Mouse (Mus musculus): ENCODE data around the gene Npdc1.

Npdc1 gene

DNA sequence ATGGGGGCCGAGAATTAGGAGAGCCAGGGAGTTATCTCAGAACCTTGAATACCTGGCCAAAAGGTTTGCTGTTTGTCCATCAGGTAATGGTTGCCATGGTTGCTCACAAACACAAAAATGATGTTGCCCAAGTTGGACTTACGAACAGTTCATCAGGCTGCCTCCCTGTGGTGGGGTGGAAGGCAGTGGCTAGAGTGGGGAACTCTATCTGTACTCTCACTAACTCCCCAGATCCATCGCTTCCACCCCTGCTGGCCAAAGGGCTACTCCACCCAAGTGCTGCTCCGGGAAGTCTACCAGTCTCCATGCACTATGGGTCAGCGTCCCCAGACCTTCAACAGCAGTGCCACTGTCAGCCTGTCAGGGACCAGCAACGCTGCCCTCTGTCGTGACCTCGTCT lies at the start of gene Npdc1:
Npdc1 (plus strand) TSS at position 301 of the 400 bp plus-strand sequence.
- DNase-seq, result no peak

- no peak for DNase-seq
These were observed 49.7 kb upstream of the Npdc1 start for GRCm38 (mm10) chr2:25349499-25349898.

- DNase-seq, result no peak
These were observed 48.5 kb upstream of the Npdc1 start for GRCm38 (mm10) chr2:25350701-25351100.

- DNase-seq, result no peak
These were observed 44.9 kb upstream of the Npdc1 start for GRCm38 (mm10) chr2:25354211-25354610.

- DNase-seq, result no peak
These were observed 43.6 kb upstream of the Npdc1 start for GRCm38 (mm10) chr2:25355419-25356066.

- DNase-seq, result peak; percentile 84
These were observed 42.7 kb upstream of the Npdc1 start, which contains the start of gene Dpp7 for GRCm38 (mm10) chr2:25356208-25357079. TSS of gene Dpp7 (minus strand) at chr2:25356359.

GRCm38 (mm10) chr2:25359848-25360247 lies 39.3 kb upstream of the Npdc1 start:
- no peak for DNase-seq

DNA sequence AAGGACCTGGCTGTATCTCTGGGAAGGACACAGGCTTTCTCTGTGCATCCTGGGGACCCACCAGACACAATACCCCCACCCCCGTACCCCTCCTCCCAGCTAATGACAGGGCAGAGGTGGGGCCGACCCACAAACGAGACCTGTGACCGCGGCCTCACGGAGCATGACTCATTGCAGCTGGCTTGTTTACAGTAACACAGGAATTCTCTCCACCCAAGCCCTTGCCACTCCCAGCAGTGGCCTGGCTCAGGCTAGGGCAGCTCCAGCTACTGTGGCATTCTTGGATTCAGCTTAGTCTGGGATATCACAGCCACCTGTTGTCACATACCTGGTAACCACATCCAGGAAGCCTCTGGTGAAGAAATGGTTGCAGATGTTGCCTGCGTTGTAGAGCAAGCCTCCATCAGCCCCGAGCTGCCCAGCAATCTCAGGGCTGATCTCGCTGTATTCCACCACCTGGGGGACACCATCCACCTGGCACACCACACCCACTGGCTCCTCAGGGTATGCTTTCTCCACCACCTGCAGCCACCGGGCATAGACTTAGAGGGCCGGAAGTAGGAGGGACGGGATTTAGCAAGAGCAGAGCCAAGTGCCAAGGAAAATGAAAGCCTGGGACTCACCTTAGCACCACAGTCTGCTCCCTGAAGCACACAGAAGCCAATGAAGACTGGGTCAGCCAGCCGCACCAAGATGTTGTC lies 35.5 kb upstream of the Npdc1 start:
- DNase-seq, result no peak

GRCm38 (mm10) chr2:25364313-25364712 lies 34.8 kb upstream of the Npdc1 start:
- no peak for DNase-seq

GRCm38 (mm10) chr2:25364761-25365090 lies 34.4 kb upstream of the Npdc1 start:
- DNase-seq, result no peak

DNA sequence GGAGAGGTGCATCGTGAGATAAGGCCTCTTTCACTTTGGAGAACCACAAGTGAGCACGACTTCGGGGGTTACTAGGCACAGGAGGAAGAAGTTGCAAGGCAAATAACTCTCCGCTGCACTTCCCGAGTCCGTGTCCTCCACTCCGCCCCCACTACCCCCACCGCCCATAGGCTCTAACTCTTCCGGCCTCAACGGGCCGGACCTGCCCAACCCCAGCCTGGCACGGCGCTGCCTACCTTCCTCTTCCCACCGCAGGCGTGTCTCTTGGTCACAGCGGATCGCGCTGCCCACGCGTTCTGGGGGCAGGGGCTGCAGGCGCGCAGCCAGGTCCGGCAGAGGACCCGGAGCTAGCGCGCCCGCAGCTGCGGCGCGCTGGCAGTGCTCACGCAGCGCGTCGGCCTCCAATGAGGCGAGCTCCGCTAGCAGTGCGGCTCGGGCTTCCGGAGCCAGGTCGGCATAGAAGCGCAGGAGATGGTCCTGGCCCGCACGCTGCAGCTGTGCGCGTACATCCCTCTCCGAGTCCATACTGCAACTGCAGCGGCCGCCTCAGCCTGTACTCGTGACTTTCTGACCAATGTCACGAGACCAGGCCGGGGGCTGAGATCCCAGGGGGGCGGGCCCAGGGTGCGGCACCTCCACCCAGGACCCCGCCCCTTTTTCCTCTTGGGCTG lies 33.9 kb upstream of the Npdc1 start, which contains the start of gene Uap1l1:
Uap1l1 (minus strand) TSS at position 592 of the 671 bp plus-strand sequence.
- DNase-seq, result peak; percentile 80

DNA sequence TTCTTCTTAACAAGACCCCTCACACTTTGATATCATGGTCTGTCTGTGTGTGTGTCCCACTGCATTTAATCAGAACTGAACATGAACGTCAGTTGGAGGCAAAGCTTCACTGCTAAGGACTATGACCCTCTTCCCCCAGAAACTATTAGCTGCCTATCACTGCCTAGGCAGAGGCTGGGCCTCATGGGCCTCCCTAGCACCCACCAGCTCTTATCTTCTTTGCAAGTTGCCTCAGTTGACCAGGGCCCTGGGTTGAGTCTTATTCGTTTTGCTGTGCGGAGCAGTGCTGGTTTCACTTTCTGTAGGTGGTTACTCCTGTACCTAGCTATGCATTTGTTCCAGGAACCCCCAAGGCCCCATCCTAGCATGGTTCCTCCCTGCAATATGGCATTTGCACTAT lies 29.2 kb upstream of the Npdc1 start:
- DNase-seq, result no peak

DNA sequence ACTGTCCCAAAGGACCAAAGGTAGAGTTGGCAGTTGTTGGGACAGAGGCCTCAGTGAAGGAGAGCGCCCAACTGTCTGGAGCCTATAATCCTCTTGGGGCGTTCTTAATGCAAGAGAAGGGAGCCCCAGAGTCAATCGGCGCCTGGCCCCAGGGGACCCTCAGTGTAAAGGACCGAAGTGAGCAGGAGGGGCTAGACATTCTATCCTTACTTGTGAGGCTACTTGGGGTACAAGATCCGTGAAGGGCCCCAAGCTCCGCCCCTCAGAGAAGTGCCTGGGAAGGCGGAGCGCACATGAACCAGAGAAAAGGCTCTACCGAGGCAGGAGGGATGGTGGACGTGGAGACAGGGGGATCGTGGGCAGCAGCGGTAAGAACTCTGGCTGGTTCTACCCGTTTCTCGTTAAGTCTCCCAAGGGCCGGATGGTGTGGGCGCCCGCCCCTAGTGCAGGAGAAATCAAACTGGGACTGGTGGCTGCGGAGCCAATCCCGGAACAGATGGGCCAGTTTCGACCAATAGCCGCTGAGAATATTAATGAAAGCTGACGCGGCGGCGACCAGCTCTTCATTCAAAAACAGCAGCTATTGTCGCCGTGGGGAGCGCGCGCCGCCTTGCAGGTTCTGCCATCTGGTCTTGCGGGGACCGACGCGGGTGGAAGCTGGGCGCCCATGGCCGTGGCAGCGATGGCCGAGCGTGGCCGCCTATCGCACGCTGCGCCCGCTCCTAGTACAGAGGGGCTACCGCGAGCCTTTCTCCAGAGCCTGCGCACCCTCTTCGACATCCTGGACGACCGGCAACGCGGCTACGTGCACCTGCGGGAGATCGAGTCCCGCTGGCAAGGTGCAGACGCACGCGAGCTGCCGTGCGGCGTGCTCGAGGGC lies 27.1 kb upstream of the Npdc1 start, which contains the start of gene Sapcd2:
Sapcd2 (plus strand) TSS at position 558 of the 880 bp plus-strand sequence.
- peak; percentile 91 for DNase-seq

DNA sequence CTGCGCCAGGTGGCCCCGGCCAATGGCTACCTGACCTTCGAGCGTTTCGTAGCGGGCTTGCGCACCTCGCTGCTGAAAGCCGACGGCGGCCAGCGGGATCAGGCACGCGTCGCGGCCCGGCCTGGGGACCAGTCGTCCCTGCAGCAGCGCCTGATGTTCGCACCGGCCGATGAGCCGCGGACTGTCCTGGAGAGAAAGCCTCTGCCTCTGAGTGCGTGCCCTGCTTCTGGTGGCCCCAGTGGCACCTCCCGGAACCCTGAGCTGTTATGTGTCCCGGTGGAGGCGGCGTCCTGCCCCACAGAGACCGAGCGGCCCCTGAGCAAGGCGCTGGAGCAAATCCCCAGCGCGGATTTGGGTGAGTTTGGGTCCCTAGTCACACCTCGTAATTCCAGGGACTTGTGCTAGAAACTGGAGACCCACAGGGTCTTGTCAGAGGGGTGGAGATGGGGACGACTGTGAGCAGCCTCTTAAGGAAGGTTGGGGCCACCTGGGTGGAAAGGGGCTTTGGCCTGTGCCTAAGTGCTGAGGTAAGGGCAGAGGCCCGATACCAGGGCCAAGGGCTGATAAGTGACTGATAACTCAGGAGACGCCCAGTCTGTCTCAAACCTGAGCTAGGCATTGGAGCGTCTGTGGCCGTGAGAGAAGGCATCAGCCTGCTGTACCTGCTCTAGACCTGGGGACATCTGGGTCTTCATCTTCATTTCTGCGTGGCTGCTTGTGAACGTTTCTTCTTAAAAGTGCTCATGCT lies 26.3 kb upstream of the Npdc1 start:
- DNase-seq, result no peak

GRCm38 (mm10) chr2:25373431-25373830 lies 25.7 kb upstream of the Npdc1 start:
- no peak for DNase-seq

GRCm38 (mm10) chr2:25376589-25376988 lies 22.6 kb upstream of the Npdc1 start:
- no peak for DNase-seq

DNA sequence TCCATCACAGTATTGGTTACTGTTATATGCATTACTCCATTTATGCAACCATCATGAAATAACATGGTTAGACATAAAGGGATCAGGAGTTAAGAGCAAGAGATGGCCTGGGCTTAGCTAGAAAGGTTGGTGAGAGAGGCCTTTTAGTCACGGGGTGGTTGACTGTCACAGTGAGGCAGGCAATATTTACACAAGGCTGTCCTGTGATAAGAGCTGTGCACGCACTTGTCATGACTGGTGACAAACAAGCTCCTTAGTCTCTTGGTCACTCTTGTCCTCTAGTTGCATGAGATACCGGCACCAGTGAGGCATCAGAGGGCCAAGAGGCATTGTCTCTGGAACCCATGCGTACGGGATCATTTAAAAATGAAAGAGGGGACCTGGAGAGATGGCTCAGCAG lies 14.7 kb upstream of the Npdc1 start:
- DNase-seq, result no peak

GRCm38 (mm10) chr2:25391266-25391665 lies 7.9 kb upstream of the Npdc1 start:
- DNase-seq, result no peak

GRCm38 (mm10) chr2:25394281-25395221 lies 4.6 kb upstream of the Npdc1 start:
- peak; percentile 70 for DNase-seq
